Mouse (Mus musculus): ENCODE data around the gene Gm45062. TPM values are rescaled to one million over a fixed set of nuclear protein-coding genes. Genes with fewer than 3 reads are reported as not detected.
A peak's percentile ranks its signal among the peaks of the same experiment; 100 is the strongest.
"Not testable (repeated sequence)": the region's sequence is repeated elsewhere in the genome, so short reads cannot be mapped to it uniquely, and the experiment has no call there.

Gene Gm45062
- polyA plus RNA-seq, 1 experiment from 2014 or later = 9.0 TPM

- H3K4me1 ChIP-seq = peaks cover 40% of the 10 kb centered on the region
- WGBS = 22% methylated on average over 8 of the region's 8 CpGs
- peak overlapping the region; percentile 98 for H3K27ac ChIP-seq (replicated peaks)
- no peaks in the 10 kb centered on the region for H3K36me3 ChIP-seq
- no peaks in the 10 kb centered on the region for H3K9me3 ChIP-seq (replicated peaks)
- peak overlapping the region; percentile 94 for H3K4me3 ChIP-seq
- H3K27me3 ChIP-seq (ENCODE audit: low read depth, poor library complexity, severe bottlenecking) = no peaks in the 10 kb centered on the region
- peak; percentile 25 for DNase-seq (ENCODE audit: low spot score)
These were observed 253.2 kb downstream of the Gm45062 start for GRCm38 (mm10) chr6:8512416-8512815.

DNA sequence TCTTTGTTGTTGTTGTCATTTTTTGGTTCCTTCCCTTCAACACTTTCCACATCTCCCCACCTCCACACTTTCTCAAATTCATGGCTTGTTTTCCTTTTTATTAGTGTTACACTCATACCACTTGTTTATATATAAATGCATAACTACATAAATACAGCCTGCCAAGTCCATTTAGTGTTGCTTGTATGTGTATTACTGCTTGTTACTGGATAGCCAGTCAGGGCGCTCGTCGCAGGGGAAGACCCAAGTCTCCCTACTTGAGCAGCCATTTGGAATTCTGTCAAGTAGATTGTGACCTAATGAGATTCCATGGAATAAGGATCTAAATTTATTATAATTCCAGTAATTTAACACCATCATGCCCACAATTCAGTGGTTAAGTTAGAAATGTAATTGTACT, 260.4 kb downstream of the Gm45062 start:
- Histone ChIP-seq H3K36me3 (no peaks in the 10 kb centered on the region), H3K9me3 (replicated peaks) (no peaks in the 10 kb centered on the region), H3K27me3 (ENCODE audit: low read depth, poor library complexity, severe bottlenecking) (no peaks in the 10 kb centered on the region), H3K4me1 (no peaks in the 10 kb centered on the region), H3K4me3 (no peak overlapping the region), H3K27ac (replicated peaks) (no peak overlapping the region)
- 94% methylated on average over 3 of the region's 3 CpGs for WGBS
- no peak for DNase-seq (ENCODE audit: low spot score)

DNA sequence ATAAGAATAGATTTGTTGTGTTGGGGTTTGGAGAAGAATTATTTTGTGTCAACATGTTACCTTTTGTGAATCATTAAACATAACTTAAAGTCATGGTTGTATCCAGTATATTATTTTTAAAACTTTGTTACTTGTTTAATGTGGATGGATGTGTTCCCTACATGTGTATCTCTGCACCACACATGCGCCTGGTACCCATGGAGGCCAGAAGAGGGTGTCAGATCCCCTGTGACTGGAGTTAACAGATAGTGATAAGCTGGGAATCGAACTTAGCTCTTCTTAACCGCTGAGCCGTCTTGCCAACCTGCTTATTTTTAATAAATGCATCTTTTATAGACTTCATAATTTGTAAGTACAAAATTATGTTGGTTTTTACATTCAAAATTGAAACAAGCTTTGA, 262.0 kb downstream of the Gm45062 start:
- DNase-seq (ENCODE audit: low spot score) = no peak
- WGBS = 95% methylated on average over 4 of the region's 4 CpGs
- no peaks in the 10 kb centered on the region for H3K27me3 ChIP-seq (ENCODE audit: low read depth, poor library complexity, severe bottlenecking)

DNA sequence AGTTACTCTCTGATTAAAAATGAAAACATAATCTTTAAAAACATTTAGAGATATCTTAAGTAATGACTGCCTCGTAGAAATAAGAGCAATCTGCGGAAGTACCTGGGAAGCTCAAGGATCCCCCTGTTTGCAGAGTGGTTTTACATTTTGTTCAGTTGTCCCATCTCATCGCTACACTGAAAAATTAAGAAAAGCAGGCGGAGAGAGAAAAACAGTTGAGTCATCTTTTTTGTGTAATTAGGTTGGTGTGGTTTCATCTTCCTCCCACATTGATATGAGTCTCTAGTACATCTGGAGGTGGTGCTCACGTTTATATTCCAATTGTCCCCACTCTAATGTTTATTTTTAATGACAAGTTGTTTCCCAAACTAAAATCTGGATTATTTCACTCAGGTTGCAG, 265.5 kb downstream of the Gm45062 start:
- DNase-seq (ENCODE audit: low spot score) = no peak
- Histone ChIP-seq H3K27me3 (ENCODE audit: low read depth, poor library complexity, severe bottlenecking) (no peaks in the 10 kb centered on the region), H3K9me3 (replicated peaks) (no peaks in the 10 kb centered on the region), H3K4me1 (no peaks in the 10 kb centered on the region), H3K4me3 (no peak overlapping the region), H3K36me3 (no peaks in the 10 kb centered on the region), H3K27ac (replicated peaks) (no peak overlapping the region)
- WGBS = 94% methylated on average over 5 of the region's 5 CpGs

More for the DNA sequence above, 262.0 kb downstream of the Gm45062 start:
- Histone ChIP-seq H3K27ac (replicated peaks) (no peak overlapping the region), H3K9me3 (replicated peaks) (no peaks in the 10 kb centered on the region), H3K4me3 (no peak overlapping the region), H3K4me1 (no peaks in the 10 kb centered on the region), H3K36me3 (no peaks in the 10 kb centered on the region)

DNA sequence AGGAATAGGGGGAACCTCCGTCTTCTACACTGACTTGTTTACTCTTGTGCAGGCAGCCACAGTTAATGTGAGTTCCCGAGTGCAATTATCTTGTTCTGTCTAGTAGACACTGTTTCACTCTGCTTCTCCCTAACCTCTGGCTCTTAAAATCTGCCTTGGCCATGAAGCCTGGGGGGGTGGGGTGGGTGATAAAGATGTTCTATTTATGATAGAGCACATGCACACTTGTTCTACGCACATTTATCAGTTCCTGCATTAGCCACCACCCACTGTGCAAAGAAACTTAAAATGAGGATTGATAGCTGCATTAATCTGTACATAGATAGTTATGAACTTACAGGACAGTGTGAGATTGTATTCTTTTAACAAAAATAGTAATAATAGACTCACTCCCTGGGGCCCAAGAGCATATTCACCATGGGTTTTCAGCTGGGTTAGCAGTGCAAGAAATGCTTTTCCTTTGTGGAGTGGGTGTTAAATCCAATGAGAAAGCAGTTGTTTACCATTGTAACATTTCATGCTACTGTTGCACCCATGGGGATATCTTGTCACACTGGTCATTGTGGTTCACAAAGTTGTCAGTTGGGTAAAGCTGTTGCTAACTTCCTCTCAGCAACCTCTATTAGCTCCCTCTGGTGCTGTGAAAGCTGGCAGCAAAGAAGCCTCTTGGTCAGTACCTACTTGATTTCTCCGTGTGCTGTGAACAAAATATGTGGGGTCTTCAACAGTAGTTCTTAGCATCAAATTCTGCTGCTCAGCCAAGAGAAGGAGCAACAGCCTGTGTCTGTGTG, 272.0 kb downstream of the Gm45062 start:
- H3K36me3 ChIP-seq = no peaks in the 10 kb centered on the region
- WGBS = 89% methylated on average over 4 of the region's 4 CpGs
- H3K27me3 ChIP-seq (ENCODE audit: low read depth, poor library complexity, severe bottlenecking) = no peaks in the 10 kb centered on the region
- no peak overlapping the region for H3K27ac ChIP-seq (replicated peaks)
- H3K4me1 ChIP-seq = no peaks in the 10 kb centered on the region
- no peak overlapping the region for H3K4me3 ChIP-seq
- DNase-seq (ENCODE audit: low spot score) = no peak
- H3K9me3 ChIP-seq (replicated peaks) = no peaks in the 10 kb centered on the region

GRCm38 (mm10) chr6:8536944-8537343, 277.7 kb downstream of the Gm45062 start:
- H3K27ac ChIP-seq (replicated peaks) = no peak overlapping the region
- 0 out of 2 replicates have a peak, but pooled peaks cover 5% of the 10 kb centered on the region for H3K36me3 ChIP-seq
- no peaks in the 10 kb centered on the region for H3K27me3 ChIP-seq (ENCODE audit: low read depth, poor library complexity, severe bottlenecking)
- no peak overlapping the region for H3K4me3 ChIP-seq
- H3K4me1 ChIP-seq = no peaks in the 10 kb centered on the region
- DNase-seq (ENCODE audit: low spot score) = no peak
- no peaks in the 10 kb centered on the region for H3K9me3 ChIP-seq (replicated peaks)
- WGBS = 86% methylated on average over 2 of the region's 2 CpGs

- WGBS = 85% methylated on average over 4 of the region's 4 CpGs
- H3K36me3 ChIP-seq = peaks cover 20% of the 10 kb centered on the region
- H3K4me1 ChIP-seq; H3K27me3 ChIP-seq (ENCODE audit: low read depth, poor library complexity, severe bottlenecking); H3K9me3 ChIP-seq (replicated peaks); DNase-seq (ENCODE audit: low spot score); H3K27ac ChIP-seq (replicated peaks); H3K4me3 ChIP-seq: not testable (repeated sequence)
These were observed 282.3 kb downstream of the Gm45062 start for GRCm38 (mm10) chr6:8541531-8541930.

DNA sequence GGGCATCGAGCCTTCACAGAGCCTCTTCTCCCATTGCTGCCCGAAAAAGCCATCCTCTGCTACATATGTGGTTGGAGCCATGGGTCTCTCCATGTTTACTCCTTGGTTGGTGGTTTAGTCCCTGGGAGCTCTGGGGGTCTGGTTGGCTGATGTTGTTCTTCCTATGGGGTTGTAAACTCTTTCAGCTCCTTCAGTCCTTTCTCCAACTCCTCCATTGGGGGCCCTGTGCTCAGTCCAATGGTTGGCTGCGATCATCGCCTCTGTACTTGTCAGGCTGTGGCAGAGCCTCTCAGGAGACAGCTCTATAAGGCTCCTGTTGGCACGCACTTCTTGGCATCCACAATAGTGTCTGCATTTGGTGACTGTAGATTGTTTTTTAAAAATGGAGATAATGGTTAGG, 285.6 kb downstream of the Gm45062 start:
- H3K4me3 ChIP-seq = no peak overlapping the region
- H3K36me3 ChIP-seq = peaks cover 35% of the 10 kb centered on the region
- no peaks in the 10 kb centered on the region for H3K4me1 ChIP-seq
- H3K27ac ChIP-seq (replicated peaks) = no peak overlapping the region
- H3K9me3 ChIP-seq (replicated peaks) = peaks cover 3% of the 10 kb centered on the region; the same call in 1 of the 2 replicates
- 96% methylated on average over 5 of the region's 5 CpGs for WGBS
- DNase-seq (ENCODE audit: low spot score) = no peak
- H3K27me3 ChIP-seq (ENCODE audit: low read depth, poor library complexity, severe bottlenecking) = no peaks in the 10 kb centered on the region

- H3K36me3 ChIP-seq = peaks cover 43% of the 10 kb centered on the region
- no peaks in the 10 kb centered on the region for H3K4me1 ChIP-seq
- peaks cover 3% of the 10 kb centered on the region; the same call in 1 of the 2 replicates for H3K9me3 ChIP-seq (replicated peaks)
- H3K27me3 ChIP-seq (ENCODE audit: low read depth, poor library complexity, severe bottlenecking) = no peaks in the 10 kb centered on the region
- DNase-seq (ENCODE audit: low spot score) = no peak
- no peak overlapping the region for H3K27ac ChIP-seq (replicated peaks)
- no peak overlapping the region for H3K4me3 ChIP-seq
- 95% methylated on average over 7 of the region's 7 CpGs for WGBS
These were observed 286.5 kb downstream of the Gm45062 start for GRCm38 (mm10) chr6:8545780-8546179.

- Histone ChIP-seq H3K27me3 (ENCODE audit: low read depth, poor library complexity, severe bottlenecking) (no peaks in the 10 kb centered on the region), H3K9me3 (replicated peaks) (peaks cover 3% of the 10 kb centered on the region; the same call in 1 of the 2 replicates), H3K4me1 (no peaks in the 10 kb centered on the region), H3K27ac (replicated peaks) (no peak overlapping the region), H3K4me3 (no peak overlapping the region), H3K36me3 (peaks cover 46% of the 10 kb centered on the region)
- DNase-seq (ENCODE audit: low spot score) = no peak
- WGBS = 96% methylated on average over 2 of the region's 2 CpGs
These were observed 291.9 kb downstream of the Gm45062 start for GRCm38 (mm10) chr6:8551155-8551554.

DNA sequence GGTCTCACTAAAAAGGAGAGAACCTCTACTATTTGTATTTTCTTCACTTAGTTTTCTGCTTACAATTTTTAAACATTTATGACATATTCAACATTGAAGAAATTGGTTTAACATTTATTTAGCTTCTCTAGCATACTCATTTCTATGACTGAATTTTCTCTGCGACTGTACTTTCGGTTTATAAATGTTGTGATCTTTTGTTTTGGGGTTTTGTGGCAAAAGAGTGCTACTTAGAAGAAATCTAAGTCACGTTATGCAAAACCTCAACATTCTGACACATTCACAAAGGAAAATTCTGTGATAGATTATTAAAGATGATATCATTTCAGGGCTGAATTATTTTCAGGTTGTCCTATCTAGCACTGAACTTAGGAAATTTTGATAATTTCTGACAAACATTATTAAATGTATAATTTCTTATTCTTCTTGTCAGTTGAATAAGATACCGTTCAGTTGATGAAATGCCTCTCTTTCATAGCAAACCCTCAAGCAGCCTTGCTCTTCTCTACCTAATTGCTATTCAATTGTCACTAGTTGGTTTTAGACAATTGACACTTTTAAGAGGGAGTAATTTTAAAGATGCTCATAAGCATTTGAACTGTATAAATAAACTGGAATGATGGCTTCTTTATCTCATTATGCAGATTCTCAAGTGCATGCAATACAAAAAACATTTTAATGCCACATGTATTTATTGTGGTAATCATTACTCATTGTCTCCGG, 297.8 kb downstream of the Gm45062 start:
- no peak overlapping the region for H3K4me3 ChIP-seq
- H3K27ac ChIP-seq (replicated peaks) = no peak overlapping the region
- no peaks in the 10 kb centered on the region for H3K4me1 ChIP-seq
- no peaks in the 10 kb centered on the region for H3K27me3 ChIP-seq (ENCODE audit: low read depth, poor library complexity, severe bottlenecking)
- H3K9me3 ChIP-seq (replicated peaks) = no peaks in the 10 kb centered on the region
- no peak for DNase-seq (ENCODE audit: low spot score)
- peaks cover 22% of the 10 kb centered on the region for H3K36me3 ChIP-seq
- WGBS = 95% methylated on average over 5 of the region's 5 CpGs

DNA sequence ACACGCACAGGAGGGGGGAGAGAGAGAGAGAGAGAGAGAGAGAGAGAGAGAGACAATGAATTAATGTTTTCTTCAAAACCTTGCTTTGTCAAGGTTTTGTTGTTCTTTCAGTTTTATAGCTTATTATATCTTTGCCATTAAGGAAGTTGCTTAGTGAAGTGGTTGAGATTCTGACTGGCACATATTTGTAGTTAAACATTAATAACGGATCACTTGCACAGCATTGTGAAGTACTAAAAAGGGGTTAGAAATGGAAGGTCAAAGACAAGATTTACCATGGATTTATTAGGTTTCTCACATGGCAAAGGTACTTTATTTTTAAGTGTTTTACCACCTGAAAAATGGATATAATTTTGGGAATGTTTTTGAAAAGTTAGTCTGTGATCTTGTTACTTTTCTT, 301.4 kb downstream of the Gm45062 start:
- H3K36me3 ChIP-seq = peaks cover 22% of the 10 kb centered on the region
- H3K9me3 ChIP-seq (replicated peaks) = 0 out of 2 replicates have a peak, but pooled peaks cover 4% of the 10 kb centered on the region
- H3K27me3 ChIP-seq (ENCODE audit: low read depth, poor library complexity, severe bottlenecking) = no peaks in the 10 kb centered on the region
- WGBS = 95% methylated on average over 2 of the region's 2 CpGs
- DNase-seq (ENCODE audit: low spot score) = no peak
- H3K4me1 ChIP-seq = no peaks in the 10 kb centered on the region
- H3K4me3 ChIP-seq = no peak overlapping the region
- no peak overlapping the region for H3K27ac ChIP-seq (replicated peaks)

GRCm38 (mm10) chr6:8582377-8582776, 323.1 kb downstream of the Gm45062 start:
- DNase-seq (ENCODE audit: low spot score) = no peak
- Histone ChIP-seq H3K27me3 (ENCODE audit: low read depth, poor library complexity, severe bottlenecking) (no peaks in the 10 kb centered on the region), H3K27ac (replicated peaks) (no peak overlapping the region), H3K4me3 (no peak overlapping the region), H3K36me3 (peaks cover 22% of the 10 kb centered on the region), H3K4me1 (no peaks in the 10 kb centered on the region), H3K9me3 (replicated peaks) (no peaks in the 10 kb centered on the region)
- WGBS = 96% methylated on average over 9 of the region's 9 CpGs

Data from midbrain, embryonic 10.5 days (tissue).